Mouse (Mus musculus): Measurements from ENCODE around the gene 4930595D18Rik. TPM values are rescaled to one million over a fixed set of nuclear protein-coding genes. Genes with fewer than 3 reads are reported as not detected.

Gene 4930595D18Rik
- polyA plus RNA-seq, 1 experiment = 0.29 TPM

GRCm38 (mm10) chr12:111193331-111193730 lies 9.0 kb upstream of the 4930595D18Rik start:
- DNase-seq (ENCODE audit: low read depth) = peak; percentile 35
- no peak for TF ChIP-seq POLR2A (IDR thresholded peaks at IDR 0.05; ENCODE audit: borderline replicate concordance, extremely low read depth, insufficient read depth, insufficient read length, poor library complexity, severe bottlenecking)

DNA sequence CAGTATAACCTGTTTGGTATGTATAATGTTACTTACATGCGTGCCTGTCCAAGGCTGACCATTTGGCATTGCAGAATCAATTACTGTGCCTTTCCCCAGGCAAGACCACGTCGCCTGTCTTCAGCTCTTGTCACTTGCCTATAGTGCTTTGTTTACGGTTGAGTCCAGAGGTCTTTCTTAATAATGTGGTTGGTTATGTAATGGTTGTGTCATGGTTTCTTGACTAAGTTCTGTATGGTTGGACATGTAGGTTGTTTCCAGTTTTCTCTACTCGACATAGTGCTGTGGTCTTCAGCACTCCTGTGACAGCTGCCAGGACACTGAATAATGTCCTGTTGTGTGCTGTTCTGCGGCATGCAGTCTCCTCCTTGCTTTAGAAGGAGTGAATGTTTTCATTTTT lies 8.5 kb upstream of the 4930595D18Rik start:
- TF ChIP-seq CTCF (IDR thresholded peaks at IDR 0.05; ENCODE audit: borderline replicate concordance, extremely low read depth, insufficient read depth, insufficient read length) (no peak), POLR2A (IDR thresholded peaks at IDR 0.05; ENCODE audit: borderline replicate concordance, extremely low read depth, insufficient read depth, insufficient read length, poor library complexity, severe bottlenecking) (no peak)
- DNase-seq (ENCODE audit: low read depth) = no peak

GRCm38 (mm10) chr12:111190891-111191290 lies 6.6 kb upstream of the 4930595D18Rik start:
- no peak for TF ChIP-seq POLR2A (IDR thresholded peaks at IDR 0.05; ENCODE audit: borderline replicate concordance, extremely low read depth, insufficient read depth, insufficient read length, poor library complexity, severe bottlenecking)
- TF ChIP-seq CTCF (IDR thresholded peaks at IDR 0.05; ENCODE audit: borderline replicate concordance, extremely low read depth, insufficient read depth, insufficient read length) = no peak
- DNase-seq (ENCODE audit: low read depth) = no peak

DNA sequence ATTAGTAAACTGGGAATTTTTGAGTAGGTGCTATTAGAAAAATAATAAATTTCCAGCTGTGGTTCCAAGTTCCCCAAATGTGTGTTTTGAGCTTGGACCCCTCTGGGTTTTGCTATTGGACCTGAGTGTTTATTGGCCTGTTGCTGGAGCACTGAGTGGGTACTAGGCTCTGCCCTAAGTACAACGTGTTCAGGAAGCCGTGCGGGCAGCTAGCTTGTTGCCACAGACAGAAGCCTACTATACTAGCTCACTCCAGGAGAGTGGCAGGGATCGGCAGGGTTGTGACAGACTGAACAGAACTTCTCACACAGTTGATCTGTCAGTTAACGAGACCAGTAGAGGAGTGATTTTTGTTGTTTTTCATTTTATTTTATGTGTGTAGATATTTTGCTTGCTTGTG lies 6.1 kb upstream of the 4930595D18Rik start:
- no peak for DNase-seq (ENCODE audit: low read depth)
- TF ChIP-seq POLR2A (IDR thresholded peaks at IDR 0.05; ENCODE audit: borderline replicate concordance, extremely low read depth, insufficient read depth, insufficient read length, poor library complexity, severe bottlenecking) = no peak
- TF ChIP-seq CTCF (IDR thresholded peaks at IDR 0.05; ENCODE audit: borderline replicate concordance, extremely low read depth, insufficient read depth, insufficient read length) = no peak

DNA sequence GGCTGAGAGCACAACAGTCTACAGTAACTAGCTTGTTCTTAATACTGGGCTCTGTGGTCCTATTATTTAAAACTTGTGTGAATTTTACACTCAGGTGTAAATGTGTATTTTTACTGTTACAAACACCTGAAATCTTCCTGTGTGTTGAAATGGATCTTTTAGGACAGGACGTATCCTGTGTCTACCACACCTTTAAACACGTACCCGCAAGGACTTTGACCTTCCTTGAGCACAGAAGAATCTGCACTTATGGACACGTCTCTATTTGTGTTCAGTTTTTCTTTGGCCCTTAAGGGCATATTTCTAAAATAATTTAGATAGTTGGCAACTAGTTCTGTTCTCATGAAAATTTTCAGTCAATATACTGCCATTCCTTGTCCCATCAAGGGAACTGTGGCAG lies 4.0 kb upstream of the 4930595D18Rik start:
- TF ChIP-seq CTCF (IDR thresholded peaks at IDR 0.05; ENCODE audit: borderline replicate concordance, extremely low read depth, insufficient read depth, insufficient read length) = no peak
- DNase-seq (ENCODE audit: low read depth) = no peak

DNA sequence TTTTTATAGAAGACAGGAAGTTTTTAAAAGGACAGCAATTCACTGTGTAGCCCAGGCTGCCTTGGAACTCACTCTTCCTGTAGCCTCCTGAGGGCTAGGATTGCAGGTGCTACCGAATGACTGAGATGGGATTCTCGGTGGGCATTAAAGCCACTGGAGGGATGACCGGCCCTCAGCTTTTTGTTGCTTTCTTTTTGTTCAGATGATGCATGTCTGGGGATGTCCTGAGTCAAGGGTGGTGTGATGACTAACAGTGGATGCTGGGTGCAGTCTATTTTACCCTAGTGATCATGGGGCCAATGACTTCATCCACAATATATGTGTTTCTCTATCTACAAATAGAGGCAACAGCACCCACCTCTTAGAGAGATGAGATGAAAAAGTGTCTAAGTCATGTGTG lies 2.7 kb upstream of the 4930595D18Rik start:
- TF ChIP-seq POLR2A (IDR thresholded peaks at IDR 0.05; ENCODE audit: borderline replicate concordance, extremely low read depth, insufficient read depth, insufficient read length, poor library complexity, severe bottlenecking) = no peak
- TF ChIP-seq CTCF (IDR thresholded peaks at IDR 0.05; ENCODE audit: borderline replicate concordance, extremely low read depth, insufficient read depth, insufficient read length) = no peak
- no peak for DNase-seq (ENCODE audit: low read depth)

DNA sequence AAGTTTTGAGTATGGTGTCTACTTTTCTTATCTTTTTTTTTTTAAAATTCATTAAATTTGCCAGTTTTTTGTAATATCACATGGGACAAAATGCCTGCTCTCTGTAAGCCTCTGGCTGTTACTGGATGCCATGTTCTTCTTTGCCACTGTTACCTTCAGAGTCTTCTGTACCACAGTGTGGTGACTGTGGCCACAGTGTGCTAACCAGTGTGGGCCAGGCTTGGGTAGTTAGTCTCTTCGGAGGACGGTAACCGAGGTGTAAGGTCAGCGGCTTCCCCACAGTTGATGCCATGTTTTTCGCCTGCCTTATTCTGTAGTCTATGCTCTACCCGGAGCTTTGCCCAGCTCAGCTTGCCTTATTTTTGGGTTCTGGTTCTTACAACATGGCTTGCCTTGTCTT lies 1.9 kb downstream of the 4930595D18Rik start:
- DNase-seq (ENCODE audit: low read depth) = no peak
- no peak for TF ChIP-seq CTCF (IDR thresholded peaks at IDR 0.05; ENCODE audit: borderline replicate concordance, extremely low read depth, insufficient read depth, insufficient read length)
- TF ChIP-seq POLR2A (IDR thresholded peaks at IDR 0.05; ENCODE audit: borderline replicate concordance, extremely low read depth, insufficient read depth, insufficient read length, poor library complexity, severe bottlenecking) = no peak

- TF ChIP-seq CTCF (IDR thresholded peaks at IDR 0.05; ENCODE audit: borderline replicate concordance, extremely low read depth, insufficient read depth, insufficient read length) = no peak
- TF ChIP-seq POLR2A (IDR thresholded peaks at IDR 0.05; ENCODE audit: borderline replicate concordance, extremely low read depth, insufficient read depth, insufficient read length, poor library complexity, severe bottlenecking) = no peak
- no peak for DNase-seq (ENCODE audit: low read depth)
Measured at GRCm38 (mm10) chr12:111181848-111182247, 2.4 kb downstream of the 4930595D18Rik start.

DNA sequence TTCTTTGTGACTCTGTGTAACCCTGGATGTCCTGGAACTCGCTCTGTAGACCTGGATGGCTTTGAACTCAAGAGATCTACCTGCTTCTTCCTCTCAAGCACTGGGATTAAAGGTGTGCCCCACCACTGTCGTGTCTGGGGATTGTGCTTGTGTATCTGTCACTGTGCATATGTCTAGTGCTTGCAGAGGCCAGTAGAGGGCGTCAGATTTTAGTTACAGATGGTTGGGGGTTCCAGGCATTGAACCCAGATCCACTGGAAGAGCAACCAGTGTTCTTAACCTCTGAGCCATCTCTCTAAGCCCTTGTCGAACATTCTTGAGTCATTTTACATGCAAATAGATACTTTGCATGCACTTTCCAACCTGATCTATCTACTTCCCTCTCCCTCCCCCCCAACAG lies 5.5 kb downstream of the 4930595D18Rik start:
- no peak for DNase-seq (ENCODE audit: low read depth)
- no peak for TF ChIP-seq POLR2A (IDR thresholded peaks at IDR 0.05; ENCODE audit: borderline replicate concordance, extremely low read depth, insufficient read depth, insufficient read length, poor library complexity, severe bottlenecking)

DNA sequence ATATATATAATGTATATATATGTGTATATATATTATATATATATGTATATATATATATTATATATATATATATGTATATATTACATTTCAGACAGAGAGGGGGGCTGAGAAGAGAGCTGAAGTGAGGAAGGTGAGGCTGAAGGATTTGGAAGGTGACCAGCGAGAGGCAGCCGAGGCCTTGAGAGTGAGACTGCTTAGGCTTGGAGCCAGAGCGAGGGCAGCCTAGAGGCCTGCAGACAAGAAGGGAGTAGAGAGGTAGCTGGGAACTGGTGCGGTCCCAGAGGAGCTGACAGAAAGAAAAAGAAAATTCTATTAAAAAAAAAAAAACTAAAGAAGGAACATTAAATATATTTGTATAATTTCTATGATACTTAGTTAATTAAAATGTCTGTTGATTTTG lies 15.4 kb downstream of the 4930595D18Rik start:
- TF ChIP-seq POLR2A (IDR thresholded peaks at IDR 0.05; ENCODE audit: borderline replicate concordance, extremely low read depth, insufficient read depth, insufficient read length, poor library complexity, severe bottlenecking) (no peak), CTCF (IDR thresholded peaks at IDR 0.05; ENCODE audit: borderline replicate concordance, extremely low read depth, insufficient read depth, insufficient read length) (no peak)
- DNase-seq (ENCODE audit: low read depth) = peak; percentile 47

DNA sequence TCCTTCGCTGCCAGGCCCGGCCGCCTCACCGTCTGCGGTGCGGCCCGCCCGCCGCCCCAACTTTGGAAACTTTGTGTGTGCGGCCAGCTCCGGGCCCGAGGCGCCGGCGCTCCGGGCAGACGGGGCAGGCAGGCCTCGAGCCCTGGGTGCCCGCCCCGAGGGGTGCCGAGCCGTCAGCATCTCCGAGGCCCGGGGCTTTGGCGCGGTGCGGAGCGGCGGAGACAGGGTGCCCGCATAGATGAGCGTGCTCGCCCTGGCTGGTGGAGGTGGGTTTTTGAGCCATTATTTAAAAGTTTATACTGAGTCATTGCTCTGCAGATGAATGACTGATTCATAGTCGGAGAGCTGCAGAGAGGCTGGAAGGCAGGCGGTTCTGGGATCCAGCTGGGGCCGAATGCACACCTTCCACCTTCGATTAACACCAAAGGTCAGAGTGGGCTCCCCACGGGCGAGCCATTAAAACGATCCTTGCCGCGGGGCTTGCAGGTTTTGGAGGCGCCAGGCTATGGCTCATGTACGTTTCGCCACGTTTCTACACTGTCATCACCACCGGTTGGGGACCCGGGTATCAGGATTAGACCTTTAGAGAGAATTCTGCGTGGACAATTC lies 17.5 kb downstream of the 4930595D18Rik start:
- peak; percentile 41 for DNase-seq (ENCODE audit: low read depth)
- no peak for TF ChIP-seq CTCF (IDR thresholded peaks at IDR 0.05; ENCODE audit: borderline replicate concordance, extremely low read depth, insufficient read depth, insufficient read length)
- TF ChIP-seq POLR2A (IDR thresholded peaks at IDR 0.05; ENCODE audit: borderline replicate concordance, extremely low read depth, insufficient read depth, insufficient read length, poor library complexity, severe bottlenecking) = no peak

DNA sequence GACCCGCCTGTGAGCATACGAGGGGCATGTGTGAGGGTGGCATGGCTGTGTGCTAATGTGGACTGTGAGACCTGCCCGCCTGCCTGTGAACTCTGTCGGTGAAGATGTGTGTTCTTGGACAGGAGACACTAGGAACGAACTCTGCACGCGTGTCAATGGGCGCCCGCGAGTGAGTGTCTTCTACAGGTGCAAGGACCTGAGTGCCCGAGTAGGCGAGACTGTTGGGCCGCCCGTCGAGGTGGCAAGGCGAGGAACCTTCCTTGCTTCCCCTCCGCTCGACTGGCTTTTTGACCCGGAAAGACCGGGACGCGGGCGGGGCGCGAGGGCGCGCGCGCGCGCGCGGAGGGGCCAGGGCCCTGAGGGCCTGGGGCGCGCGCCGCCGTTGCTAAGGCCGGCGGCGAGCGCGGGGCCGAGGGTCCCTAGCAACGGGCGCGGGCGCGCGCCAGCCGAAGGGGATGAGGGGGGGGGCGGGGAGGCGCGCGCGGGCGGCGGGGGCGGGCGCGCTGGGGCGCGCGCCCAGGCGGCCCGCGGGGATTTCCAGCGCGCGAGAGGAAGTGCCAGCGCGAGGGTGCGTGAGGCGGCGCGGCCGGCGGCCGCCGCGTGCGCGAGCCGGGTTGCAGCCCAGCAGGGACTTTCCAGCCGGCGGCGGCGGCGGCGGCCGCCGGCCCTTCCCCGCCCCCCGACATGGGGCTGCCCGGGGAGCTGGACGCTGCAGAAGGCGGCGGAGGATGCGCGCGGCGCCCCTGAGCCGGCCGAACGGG lies 18.3 kb downstream of the 4930595D18Rik start, which contains the start of gene Traf3:
Gene Traf3 (plus strand): TSS at position 540 of the 761 bp plus-strand sequence.
- TF ChIP-seq POLR2A (IDR thresholded peaks at IDR 0.05; ENCODE audit: borderline replicate concordance, extremely low read depth, insufficient read depth, insufficient read length, poor library complexity, severe bottlenecking) (peak; percentile 71), CTCF (IDR thresholded peaks at IDR 0.05; ENCODE audit: borderline replicate concordance, extremely low read depth, insufficient read depth, insufficient read length) (no peak)
- DNase-seq (ENCODE audit: low read depth) = peak; percentile 79

Data from brain, embryonic 14.5 days (tissue).